Mouse (Mus musculus): ENCODE results near the gene Plxdc2.

The Plxdc2 gene

DNA sequence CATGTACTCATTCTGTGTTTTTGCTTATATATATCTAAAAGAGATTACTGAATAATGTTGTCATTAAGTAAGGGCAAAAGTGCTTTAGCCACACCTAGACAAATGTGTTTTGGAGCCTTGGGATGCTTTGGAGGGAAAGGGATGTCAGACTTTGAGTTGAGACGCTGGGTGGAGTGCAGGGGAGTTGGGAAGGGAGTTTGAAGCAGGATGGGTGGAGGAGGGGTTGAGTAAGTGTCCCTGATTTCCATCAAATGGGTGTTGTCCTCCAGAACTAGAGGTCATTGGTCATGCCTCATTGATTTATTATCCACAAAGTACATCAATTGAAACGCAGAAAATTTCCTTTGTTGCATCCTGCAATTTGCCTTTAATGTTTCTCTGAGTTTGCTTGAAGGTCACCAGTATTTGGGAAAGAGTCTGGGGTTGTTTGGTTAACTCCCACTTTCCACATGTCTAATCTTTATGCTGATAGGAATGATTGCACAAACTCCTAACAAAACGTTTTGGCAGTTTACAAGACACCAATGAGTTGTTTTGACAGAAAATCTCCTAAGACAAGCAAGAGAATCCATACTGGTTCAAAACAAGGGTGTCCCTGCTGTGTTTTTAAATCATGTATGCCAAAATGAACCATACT, 58.4 kb downstream of the Plxdc2 start:
- DNase-seq (ENCODE audit: low spot score in 2 of 2): peak in 1 of 2 experiments; percentile 25

DNA sequence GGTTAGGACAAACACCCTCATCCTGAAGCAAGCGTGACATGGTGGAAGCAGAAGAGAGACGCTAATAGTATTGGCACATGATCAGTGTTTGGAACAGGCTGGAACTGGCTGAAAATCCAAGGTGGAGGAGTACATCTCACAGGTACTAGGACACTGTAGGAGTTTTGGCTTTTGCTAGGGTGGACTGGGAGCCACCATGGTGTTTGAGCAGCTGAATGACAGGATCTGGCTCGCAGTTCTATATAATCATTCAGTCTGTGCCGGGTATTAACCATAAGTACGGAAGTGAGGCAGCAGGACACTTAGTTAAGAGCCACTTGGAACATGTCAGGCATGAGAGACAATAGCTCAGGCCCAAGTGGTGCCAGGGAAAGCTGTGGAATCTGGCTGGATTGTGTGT, 82.9 kb downstream of the Plxdc2 start:
- no peak for DNase-seq (ENCODE audit: low spot score in 2 of 2)

DNA sequence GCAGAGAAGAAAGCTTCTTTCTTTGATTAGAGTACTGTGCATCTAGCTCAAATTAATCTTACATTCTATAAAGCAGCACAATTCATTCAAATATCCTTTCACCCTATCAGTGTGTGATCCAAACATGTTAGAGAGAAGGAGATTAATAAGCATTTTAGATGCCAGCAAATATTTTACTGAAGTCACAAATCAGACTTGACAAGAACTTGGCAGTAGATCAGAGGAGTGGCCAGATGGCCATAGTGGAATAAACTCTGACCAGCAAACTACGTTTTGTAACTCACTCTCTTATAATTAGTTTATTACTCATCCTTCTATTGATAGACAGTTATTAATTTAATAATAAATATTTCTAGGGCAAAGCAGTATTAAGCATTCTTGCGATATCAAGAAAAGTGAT, 86.5 kb downstream of the Plxdc2 start:
- DNase-seq (ENCODE audit: low spot score in 2 of 2): no peak

DNA sequence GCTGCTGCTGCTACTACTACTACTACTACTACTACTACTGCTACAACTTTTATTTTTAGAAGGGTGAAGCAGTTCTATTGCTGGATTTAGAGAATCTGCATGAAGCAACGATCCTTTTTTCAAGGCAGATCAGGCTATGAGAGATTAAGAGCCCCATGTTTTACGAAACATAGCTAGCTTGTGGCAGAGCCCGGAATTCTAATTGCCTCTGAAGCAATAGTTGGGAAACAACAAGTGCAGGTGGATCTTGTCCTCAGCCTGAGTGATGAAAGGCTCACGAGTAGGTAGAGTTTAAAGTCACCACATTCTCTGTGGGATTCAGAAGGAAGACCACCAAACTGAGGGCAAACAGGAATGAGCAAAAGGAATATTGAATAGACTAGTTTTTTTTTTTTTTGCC, 91.8 kb downstream of the Plxdc2 start:
- no peak for DNase-seq (ENCODE audit: low spot score in 2 of 2)

DNA sequence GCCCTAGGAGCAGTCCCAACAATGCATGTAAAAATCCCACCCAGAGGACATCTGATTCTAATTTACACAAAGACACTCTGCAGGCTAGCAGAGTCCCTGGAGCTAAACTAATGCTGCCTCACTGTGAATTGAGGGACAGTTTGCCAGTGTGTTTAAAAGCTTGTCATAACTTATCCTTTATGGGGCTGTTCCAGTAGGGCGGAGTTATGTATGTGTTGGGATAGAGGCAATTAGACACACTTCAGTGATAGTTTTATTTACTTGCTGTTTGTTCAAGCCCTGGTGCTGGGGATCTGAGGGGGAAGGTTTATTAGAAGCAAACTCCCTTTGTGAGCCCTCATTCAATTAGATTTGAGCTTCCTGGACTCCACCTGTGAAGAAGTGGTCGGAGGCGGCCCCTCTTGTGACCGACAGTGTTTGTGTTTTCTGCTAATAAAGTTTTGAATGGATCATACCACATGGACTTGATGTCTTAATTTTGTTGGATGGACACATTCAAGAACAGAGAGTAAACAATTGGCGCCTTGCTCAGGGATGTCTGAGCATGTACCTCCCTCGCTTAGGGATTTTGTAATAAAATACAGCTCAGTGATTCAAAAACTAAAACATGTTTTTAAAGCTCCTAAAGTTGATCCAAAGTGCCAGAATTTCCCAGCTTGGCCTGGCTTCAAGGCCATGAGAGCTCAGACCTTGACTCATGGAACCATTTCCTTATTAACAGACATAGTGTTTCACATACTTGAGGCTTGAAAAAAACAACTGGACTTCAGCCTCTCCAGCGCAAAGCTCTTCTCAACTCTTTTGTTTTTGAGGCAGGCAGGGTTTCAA, 94.9 kb downstream of the Plxdc2 start:
- peak; percentile 6 to 60 for DNase-seq (ENCODE audit: low spot score in 2 of 2)

DNA sequence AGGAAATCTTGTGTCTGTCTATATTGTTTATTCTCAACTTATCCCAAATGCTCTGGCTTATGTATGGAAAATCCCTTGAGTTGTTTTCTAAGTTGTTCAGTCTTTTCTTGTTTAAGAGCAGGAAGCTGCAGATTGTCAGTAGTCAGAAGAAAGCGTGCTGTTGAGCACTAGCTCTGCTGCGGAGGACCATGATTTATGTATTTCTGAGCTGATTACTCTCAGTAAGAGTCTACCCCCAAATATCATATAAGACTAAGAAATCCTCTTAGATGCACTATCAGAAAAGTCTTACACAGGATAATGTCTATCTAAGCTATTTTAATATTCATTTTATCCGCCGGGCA, 95.5 kb downstream of the Plxdc2 start:
- no peak for DNase-seq (ENCODE audit: low spot score in 2 of 2)

DNA sequence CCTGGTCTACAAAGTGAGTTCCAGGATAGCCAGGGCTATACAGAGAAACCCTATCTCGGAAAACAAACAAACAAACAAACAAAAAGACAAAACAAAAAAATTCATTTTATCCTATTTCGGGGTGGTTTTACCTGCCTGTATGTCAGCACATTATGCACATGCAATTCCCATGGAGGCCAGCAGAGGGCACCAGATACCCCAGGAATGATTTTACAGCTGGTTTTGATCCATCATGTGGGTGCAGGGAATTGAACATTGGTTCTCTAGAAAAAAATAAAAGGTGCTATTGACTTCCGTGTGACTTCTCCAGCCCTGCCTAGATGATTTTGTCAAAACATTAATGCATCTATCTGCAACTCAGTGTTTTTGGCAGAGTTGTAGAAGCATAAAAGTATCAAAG, 96.0 kb downstream of the Plxdc2 start:
- DNase-seq (ENCODE audit: low spot score in 2 of 2): no peak

DNA sequence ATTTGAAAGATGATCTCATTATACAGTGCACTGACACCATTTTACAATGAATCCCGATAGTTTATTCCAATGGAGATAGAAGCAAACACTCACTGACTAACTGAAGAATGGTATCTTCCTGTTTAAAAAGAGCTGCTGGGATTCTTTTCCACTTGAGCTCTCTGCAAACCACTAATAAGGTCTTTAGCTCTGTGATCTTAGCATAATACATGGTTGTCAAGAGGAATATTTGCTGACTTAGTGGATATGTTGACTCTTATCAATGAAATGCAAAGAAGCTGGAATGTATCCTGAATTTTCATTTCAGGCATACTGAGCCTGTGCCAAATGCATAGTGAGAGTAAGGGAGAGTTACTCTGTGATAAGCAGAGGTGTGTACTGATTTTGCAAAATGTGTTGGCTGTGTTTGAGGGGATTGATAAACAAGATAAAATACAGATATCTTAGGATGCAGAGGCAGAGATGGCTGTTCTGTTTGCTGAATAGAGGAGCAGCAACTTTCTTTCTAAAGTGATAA, 100.2 kb downstream of the Plxdc2 start:
- DNase-seq (ENCODE audit: low spot score in 2 of 2): no peak

DNA sequence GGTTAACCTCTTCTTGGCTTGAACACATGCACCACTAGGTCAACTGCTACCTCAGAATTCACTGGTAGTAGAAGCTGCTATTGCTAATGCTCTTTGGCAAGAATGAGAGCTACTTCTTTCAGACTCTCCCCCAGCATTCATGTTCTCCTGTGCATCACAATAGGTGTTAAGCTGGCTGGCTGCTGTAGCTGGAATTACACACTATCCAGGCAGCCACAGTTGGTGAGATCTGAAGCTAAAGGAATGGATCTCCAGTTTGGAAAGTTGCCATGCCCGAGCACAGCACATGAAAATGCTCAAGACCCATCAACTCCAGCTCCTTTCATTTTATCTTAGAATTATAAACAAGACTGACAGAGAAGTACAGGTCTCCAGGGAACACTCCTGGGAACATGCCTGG, 103.4 kb downstream of the Plxdc2 start:
- DNase-seq (ENCODE audit: low spot score in 2 of 2): no peak

DNA sequence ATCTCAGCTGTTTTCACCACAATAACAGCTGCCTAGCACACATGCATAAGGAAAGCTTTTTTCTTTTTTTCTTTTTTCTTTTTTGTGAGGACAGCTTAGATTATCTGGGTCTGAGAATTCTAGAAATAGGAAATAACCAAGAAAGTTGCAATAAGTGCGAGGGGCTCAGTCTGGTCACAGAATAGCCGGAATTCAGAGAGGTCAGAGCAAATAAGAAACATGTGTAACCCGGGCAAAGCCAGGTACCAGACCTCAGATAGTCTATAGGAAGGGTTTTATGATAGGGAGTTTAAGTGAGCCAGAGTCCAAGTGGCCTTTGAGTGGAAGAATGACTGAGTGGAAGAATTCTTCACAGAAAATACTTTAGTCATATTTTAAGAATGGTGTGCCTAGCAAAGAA, 114.0 kb downstream of the Plxdc2 start:
- DNase-seq (ENCODE audit: low spot score in 2 of 2): no peak

DNA sequence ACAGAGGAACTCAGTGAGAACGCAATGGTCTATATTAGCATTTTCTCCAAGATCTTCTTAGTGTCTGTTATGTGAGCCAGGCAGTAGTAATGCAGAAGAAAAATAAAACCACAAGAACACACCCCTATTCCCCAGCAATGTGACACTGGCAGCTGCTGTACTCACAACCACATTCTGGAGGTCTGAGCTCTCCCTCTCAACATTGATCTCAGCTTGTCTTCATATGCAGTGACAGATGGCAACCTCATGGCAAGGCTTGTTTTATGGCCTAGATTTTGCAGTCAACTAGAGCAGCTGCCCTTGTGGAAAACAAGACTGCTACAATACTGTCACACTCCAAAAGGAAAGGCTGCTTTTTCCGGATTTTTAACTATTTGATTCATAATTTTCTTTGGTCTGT, 127.8 kb downstream of the Plxdc2 start:
- DNase-seq (ENCODE audit: low spot score in 2 of 2): no peak

DNA sequence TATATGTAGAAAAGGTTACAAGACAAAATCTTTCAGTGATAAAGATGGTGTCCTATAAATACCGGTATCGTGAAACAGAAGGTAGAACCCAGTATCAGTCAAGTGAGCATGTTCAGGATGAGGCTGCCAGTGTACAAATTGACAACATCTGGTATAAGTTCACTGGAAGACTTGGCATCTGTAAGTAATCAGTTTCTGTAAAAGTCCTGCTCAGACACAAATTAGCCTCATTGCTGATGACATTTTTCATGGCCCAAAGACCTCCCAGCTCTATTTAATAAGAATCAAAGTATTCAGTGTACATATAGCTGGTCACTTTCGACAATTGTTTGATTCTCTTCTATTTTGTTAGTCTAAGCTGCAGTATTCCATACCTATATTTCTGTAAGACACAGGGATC, 129.9 kb downstream of the Plxdc2 start:
- no peak for DNase-seq (ENCODE audit: low spot score in 2 of 2)

DNA sequence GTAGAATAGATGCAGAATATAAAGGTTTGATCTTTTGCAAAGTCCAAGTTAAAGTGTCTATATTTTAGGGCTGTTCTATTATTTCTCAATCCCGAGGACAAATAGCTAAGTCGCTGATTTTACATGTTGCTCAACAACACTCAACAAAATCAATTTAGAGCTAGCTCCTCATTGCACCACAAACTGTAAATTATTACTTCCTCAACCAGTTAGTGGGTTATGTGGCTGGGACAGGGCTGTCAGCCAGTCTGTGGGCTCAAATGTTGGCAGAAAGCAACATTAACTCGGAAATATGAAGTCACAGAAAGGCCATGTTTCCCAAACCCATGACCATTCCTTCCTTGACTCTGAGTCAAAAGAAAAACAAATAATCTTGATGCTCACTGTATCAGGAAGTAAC, 135.1 kb downstream of the Plxdc2 start:
- no peak for DNase-seq (ENCODE audit: low spot score in 2 of 2)

DNA sequence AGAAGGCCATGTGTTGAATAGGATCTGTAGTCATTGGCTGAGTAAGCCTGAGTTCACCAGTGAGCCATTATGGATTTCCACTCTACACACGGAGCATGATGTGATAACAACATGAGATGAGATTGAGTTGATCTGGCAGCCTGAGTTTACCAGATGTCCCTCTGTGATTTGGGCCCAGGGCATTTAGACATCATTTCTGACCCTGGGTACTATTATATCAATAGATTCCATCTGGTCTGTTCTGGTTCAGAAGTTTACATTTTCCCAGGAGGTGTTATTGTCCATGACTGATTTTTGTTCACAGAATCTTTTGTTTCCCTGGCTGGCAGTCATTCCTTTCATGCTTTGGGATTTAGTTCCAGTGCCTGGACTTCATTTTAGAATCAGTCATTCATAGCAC, 146.7 kb downstream of the Plxdc2 start:
- no peak for DNase-seq (ENCODE audit: low spot score in 2 of 2)

DNA sequence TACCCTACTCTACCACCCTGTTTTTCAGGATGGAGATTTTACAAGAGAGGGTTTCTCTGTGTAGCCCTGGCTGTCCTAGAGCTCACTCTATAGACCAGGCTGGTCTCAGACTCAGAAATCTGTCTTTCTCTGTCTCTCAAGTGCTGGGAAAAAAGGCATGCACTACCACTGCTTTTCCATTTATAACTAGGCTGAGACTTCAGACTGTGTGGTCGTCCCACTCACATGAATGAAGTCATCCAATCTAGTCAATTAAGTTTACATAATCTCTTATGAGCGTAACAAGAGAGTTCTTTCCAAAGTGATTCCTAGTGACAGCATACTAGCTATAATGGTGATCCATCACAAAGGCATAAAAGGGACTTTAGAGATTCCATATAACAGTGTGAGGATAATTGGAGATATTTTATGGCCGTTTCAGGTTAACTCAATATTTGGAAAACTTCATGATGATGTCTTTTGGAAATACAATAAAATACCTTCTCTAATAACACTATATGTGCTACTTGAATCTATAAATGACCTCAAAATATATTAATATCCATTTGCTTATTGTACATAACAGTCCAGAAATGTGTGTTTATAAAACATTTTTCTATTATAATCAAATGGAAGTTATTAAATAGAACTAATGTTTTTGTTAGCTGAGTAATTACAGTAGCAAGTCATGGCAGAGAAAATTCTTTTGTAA, 151.6 kb downstream of the Plxdc2 start:
- no peak for DNase-seq (ENCODE audit: low spot score in 2 of 2)

DNA sequence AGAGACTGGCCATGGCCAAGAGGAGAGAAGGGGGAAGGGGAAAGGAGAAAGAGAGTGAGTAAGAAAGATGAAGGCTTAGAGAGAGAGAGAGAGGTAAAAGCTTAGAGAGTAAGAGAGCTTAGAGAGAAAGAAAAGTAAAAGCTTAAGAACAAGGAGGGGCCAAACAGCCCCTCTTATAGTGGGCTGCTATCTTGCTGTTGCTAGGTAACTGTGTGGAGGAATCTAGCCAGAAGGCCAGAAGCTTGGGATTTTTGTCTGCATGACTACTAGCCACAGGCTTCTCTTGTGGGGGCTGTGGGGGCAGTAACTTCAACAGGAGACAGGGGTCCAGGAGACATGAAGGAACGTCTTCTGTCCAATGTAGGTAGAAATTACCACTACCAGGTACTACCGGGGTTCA, 162.0 kb downstream of the Plxdc2 start:
- DNase-seq (ENCODE audit: low spot score in 2 of 2): no peak

DNA sequence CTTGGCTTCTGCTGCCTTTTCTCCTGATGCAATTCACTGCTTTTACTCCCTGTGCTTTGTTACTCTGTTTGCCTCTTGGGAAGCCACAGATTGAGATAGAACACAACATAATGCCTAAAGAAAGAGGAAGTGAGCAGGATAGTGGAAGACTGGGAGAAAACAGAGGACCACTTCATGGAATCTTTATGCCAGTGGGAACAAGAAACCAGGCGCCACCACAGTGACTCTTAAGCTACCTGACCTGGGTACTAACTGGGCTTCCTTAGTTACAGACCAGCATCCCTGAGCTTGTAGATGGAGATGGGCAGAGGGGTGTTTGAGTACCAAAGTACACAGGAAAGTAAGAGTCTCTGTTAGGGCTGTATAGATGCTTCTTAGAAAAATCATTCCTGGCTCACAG, 167.3 kb downstream of the Plxdc2 start:
- DNase-seq (ENCODE audit: low spot score in 2 of 2): no peak

DNA sequence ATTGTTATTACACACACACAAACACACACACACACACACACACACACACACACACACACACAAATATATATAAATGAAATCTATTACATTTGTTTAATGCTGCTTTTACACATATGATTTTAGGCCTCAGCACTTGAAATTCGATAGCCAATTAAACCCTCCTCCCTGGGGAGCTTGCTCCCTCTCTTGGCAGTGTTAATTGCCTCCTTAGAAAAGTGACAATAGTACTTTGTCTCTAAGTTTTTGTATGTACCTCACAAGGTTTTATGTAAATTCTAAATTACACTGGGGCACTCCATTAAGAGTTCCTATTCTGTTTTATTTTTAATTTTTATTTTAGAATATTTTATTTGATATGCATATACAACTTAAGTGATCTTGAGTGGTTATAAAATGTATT, 176.1 kb downstream of the Plxdc2 start:
- DNase-seq (ENCODE audit: low spot score in 2 of 2): no peak

DNA sequence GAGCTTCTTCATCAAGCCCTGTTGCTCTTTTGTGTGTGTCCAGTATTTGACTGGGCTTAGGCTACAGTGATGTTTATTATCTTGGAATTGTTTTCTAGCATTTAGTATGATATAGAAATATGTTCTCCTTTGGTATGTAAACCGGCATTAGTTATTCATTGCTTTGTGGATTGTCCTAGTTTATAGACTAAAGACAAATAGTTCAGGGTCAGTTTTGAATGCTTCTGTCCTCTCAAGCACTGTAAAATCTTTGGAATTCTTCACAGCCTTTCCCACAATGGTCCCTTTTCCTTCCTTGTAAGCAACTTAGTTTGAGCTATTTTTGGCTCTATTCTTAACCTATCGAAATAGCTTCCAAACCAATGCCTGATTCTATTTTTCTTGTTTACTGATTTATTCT, 178.5 kb downstream of the Plxdc2 start:
- DNase-seq (ENCODE audit: low spot score in 2 of 2): no peak

DNA sequence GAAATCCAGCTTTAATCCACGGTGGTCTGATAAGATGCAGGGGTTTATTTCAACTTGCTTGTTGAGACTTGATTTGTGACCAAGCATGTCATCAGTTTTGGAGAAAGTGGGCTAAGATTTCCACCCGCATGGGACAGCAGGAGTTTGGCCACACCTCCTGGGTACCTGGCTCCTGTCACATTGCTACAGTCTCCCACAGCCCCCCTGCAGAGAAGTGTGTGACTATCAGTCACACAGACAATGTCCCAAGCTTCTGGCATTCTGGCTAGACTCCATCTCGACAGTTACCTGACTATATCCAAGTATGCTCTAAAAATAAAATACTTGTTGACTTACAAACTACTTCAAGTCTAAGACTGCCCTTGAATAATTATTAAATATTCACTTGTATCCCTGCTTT, 185.1 kb downstream of the Plxdc2 start:
- no peak for DNase-seq (ENCODE audit: low spot score in 2 of 2)

DNA sequence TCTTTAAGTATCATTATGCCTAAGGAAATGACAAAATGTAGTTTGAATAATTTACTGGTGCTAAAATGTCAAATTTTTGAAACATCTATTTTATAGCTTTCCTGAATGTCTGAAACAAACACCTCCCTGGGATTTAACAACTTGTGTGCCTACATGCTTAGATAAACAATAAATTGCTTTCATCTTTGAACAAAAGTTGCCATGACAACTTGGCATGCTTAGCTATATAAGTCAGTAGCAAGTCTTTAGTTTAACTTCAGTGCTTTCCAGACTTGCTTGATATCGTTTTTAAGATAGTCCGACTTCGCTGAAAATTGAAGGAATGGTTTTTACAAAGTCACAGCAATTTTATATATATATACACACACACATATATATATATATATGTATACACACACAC, 189.1 kb downstream of the Plxdc2 start:
- no peak for DNase-seq (ENCODE audit: low spot score in 2 of 2)

DNA sequence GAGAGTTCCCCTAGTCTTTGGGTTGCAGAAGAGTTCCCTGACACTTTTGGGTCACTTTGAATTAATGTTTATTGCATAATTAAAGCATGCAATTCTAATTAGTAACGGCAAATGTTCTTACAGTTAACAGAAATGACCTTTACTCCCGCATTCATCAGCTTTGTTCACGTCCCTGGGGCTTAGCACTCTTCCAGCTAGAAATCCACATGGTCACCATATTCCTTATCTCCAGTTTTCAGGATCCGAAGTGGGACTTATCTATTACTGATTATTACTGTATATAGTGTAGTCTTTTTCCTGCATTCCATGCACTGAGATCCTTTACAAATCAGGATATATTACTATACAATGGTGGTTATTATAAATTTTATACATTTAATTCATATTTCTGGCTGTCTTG, 203.2 kb downstream of the Plxdc2 start:
- no peak for DNase-seq (ENCODE audit: low spot score in 2 of 2)

DNA sequence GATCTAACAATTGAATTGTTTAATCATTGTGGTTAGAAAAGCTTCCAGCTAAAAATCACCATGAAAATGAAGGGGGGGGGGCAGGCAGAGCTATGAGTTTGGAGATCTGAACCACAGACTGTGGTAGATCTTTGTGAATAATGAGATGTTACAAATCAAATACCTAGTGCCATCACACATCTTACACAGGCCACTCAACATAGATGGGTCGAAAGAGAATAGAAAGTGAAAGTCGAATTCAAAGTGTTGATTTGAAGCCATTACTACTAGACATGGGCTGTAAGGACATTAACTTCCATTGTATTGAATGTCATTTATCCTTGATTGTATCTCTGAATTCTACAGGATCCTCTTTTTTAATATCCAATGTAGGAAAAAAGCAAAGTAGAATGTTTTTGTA, 212.2 kb downstream of the Plxdc2 start:
- no peak for DNase-seq (ENCODE audit: low spot score in 2 of 2)
